Mouse (Mus musculus) liver (tissue): ENCODE measurements around the gene Ppfibp2.

Source experiments
- DNase-seq: peaks from one replicate; pipeline ENCODE4 v3.0.0-alpha.2; 2020; ENCODE audit warnings: mixed read lengths

The Ppfibp2 gene

GRCm38 (mm10) chr7:107618028-107618992 is 23.3 kb downstream of the Ppfibp2 start:
- no peak for DNase-seq

GRCm38 (mm10) chr7:107619225-107619624 is 24.2 kb downstream of the Ppfibp2 start:
- no peak for DNase-seq

- DNase-seq = no peak
Observed at GRCm38 (mm10) chr7:107620137-107620536, 25.1 kb downstream of the Ppfibp2 start.

- no peak for DNase-seq
Observed at GRCm38 (mm10) chr7:107624432-107624831, 29.4 kb downstream of the Ppfibp2 start.

GRCm38 (mm10) chr7:107625061-107625460 is 30.1 kb downstream of the Ppfibp2 start, which contains the start of gene 5330417H12Rik:
Gene 5330417H12Rik (minus strand): TSS chr7:107625161.
- no peak for DNase-seq

GRCm38 (mm10) chr7:107625781-107626180 is 30.8 kb downstream of the Ppfibp2 start:
- DNase-seq = no peak

- no peak for DNase-seq
Observed at GRCm38 (mm10) chr7:107628383-107628782, 33.4 kb downstream of the Ppfibp2 start.

GRCm38 (mm10) chr7:107633201-107633600 is 38.2 kb downstream of the Ppfibp2 start:
- no peak for DNase-seq

- DNase-seq = no peak
Observed at GRCm38 (mm10) chr7:107637398-107637797, 42.4 kb downstream of the Ppfibp2 start.

- DNase-seq = no peak
Observed at GRCm38 (mm10) chr7:107638026-107638425, 43.0 kb downstream of the Ppfibp2 start.

- no peak for DNase-seq
Observed at GRCm38 (mm10) chr7:107642586-107643275, 47.7 kb downstream of the Ppfibp2 start.

- no peak for DNase-seq
Observed at GRCm38 (mm10) chr7:107644987-107645386, 50.0 kb downstream of the Ppfibp2 start.

- no peak for DNase-seq
Observed at GRCm38 (mm10) chr7:107648937-107649688, 54.1 kb downstream of the Ppfibp2 start.

- no peak for DNase-seq
Observed at GRCm38 (mm10) chr7:107649990-107650389, 55.0 kb downstream of the Ppfibp2 start.

GRCm38 (mm10) chr7:107651821-107652220 is 56.8 kb downstream of the Ppfibp2 start:
- DNase-seq = no peak

GRCm38 (mm10) chr7:107656451-107656850 is 61.4 kb downstream of the Ppfibp2 start:
- DNase-seq = no peak

GRCm38 (mm10) chr7:107659186-107659918 is 64.3 kb downstream of the Ppfibp2 start:
- no peak for DNase-seq

GRCm38 (mm10) chr7:107661189-107661842 is 66.3 kb downstream of the Ppfibp2 start:
- DNase-seq = peak; percentile 55

- no peak for DNase-seq
Observed at GRCm38 (mm10) chr7:107661843-107662281, 66.9 kb downstream of the Ppfibp2 start.

GRCm38 (mm10) chr7:107663621-107664020 is 68.6 kb downstream of the Ppfibp2 start:
- no peak for DNase-seq
